Mouse (Mus musculus): ENCODE measurements around the gene Runx2. TPM values are rescaled to one million over a fixed set of nuclear protein-coding genes. Genes with fewer than 3 reads are reported as not detected.

Runx2 gene
- total and polyA plus RNA-seq, 2 experiments from 2014 or later = 0.59 to 1.8 TPM

GRCm38 (mm10) chr17:44490164-44490794 lies 324.3 kb downstream of the Runx2 start:
- Histone ChIP-seq H3K36me3 (ENCODE audit: insufficient read depth, low read length) (no peaks in the 10 kb centered on the region), H3K4me3 (ENCODE audit: low read depth, low read length) (no peak overlapping the region), H3K4me1 (ENCODE audit: insufficient read depth, low read length) (no peaks in the 10 kb centered on the region), H3K4me2 (ENCODE audit: low read depth, low read length, poor library complexity, severe bottlenecking) (no peak overlapping the region), H3K27ac (ENCODE audit: low read depth, low read length) (no peak overlapping the region), H3K9me3 (ENCODE audit: low read length) (no peaks in the 10 kb centered on the region), H3K9ac (replicated peaks; ENCODE audit: low read length, poor library complexity, severe bottlenecking) (no peak overlapping the region), H3K27me3 (ENCODE audit: insufficient read depth, low read length) (no peaks in the 10 kb centered on the region)
- DNase-seq (ENCODE audit: low spot score) (no peak), ATAC-seq (ENCODE audit: low FRiP score) (no peak)
- WGBS = 83% methylated on average over 11 of the region's 11 CpGs
- TF ChIP-seq CTCF (IDR thresholded peaks at IDR 0.05) = no peak

- no peaks in the 10 kb centered on the region for H3K9me3 ChIP-seq (ENCODE audit: low read length)
- TF ChIP-seq CTCF (IDR thresholded peaks at IDR 0.05) = no peak
- H3K4me2 ChIP-seq (ENCODE audit: low read depth, low read length, poor library complexity, severe bottlenecking) = no peak overlapping the region
- no peaks in the 10 kb centered on the region for H3K36me3 ChIP-seq (ENCODE audit: insufficient read depth, low read length)
- H3K4me1 ChIP-seq (ENCODE audit: insufficient read depth, low read length) = no peaks in the 10 kb centered on the region
- H3K27ac ChIP-seq (ENCODE audit: low read depth, low read length) = no peak overlapping the region
- ATAC-seq (ENCODE audit: low FRiP score) (no peak), DNase-seq (ENCODE audit: low spot score) (peak; percentile 40)
- 76% methylated on average over 6 of the region's 6 CpGs for WGBS
- no peak overlapping the region for H3K9ac ChIP-seq (replicated peaks; ENCODE audit: low read length, poor library complexity, severe bottlenecking)
- H3K4me3 ChIP-seq (ENCODE audit: low read depth, low read length) = no peak overlapping the region
- H3K27me3 ChIP-seq (ENCODE audit: insufficient read depth, low read length) = no peaks in the 10 kb centered on the region
Measured at GRCm38 (mm10) chr17:44489346-44489745, 325.3 kb downstream of the Runx2 start.

- no peaks in the 10 kb centered on the region for H3K27me3 ChIP-seq (ENCODE audit: insufficient read depth, low read length)
- no peak overlapping the region for H3K27ac ChIP-seq (ENCODE audit: low read depth, low read length)
- no peaks in the 10 kb centered on the region for H3K9me3 ChIP-seq (ENCODE audit: low read length)
- no peak overlapping the region for H3K4me3 ChIP-seq (ENCODE audit: low read depth, low read length)
- no peak for ATAC-seq (ENCODE audit: low FRiP score)
- H3K9ac ChIP-seq (replicated peaks; ENCODE audit: low read length, poor library complexity, severe bottlenecking) = no peak overlapping the region
- WGBS = 84% methylated on average over 10 of the region's 10 CpGs
- peak; percentile 25 for DNase-seq (ENCODE audit: low spot score)
- TF ChIP-seq CTCF (IDR thresholded peaks at IDR 0.05) = no peak
- H3K4me2 ChIP-seq (ENCODE audit: low read depth, low read length, poor library complexity, severe bottlenecking) = no peak overlapping the region
- no peaks in the 10 kb centered on the region for H3K4me1 ChIP-seq (ENCODE audit: insufficient read depth, low read length)
- no peaks in the 10 kb centered on the region for H3K36me3 ChIP-seq (ENCODE audit: insufficient read depth, low read length)
Measured at GRCm38 (mm10) chr17:44487514-44488244, 326.9 kb downstream of the Runx2 start.

- Histone ChIP-seq H3K4me3 (ENCODE audit: low read depth, low read length) (no peak overlapping the region), H3K36me3 (ENCODE audit: insufficient read depth, low read length) (no peaks in the 10 kb centered on the region), H3K9ac (replicated peaks; ENCODE audit: low read length, poor library complexity, severe bottlenecking) (no peak overlapping the region), H3K4me1 (ENCODE audit: insufficient read depth, low read length) (no peaks in the 10 kb centered on the region), H3K27ac (ENCODE audit: low read depth, low read length) (no peak overlapping the region), H3K9me3 (ENCODE audit: low read length) (no peaks in the 10 kb centered on the region), H3K27me3 (ENCODE audit: insufficient read depth, low read length) (no peaks in the 10 kb centered on the region), H3K4me2 (ENCODE audit: low read depth, low read length, poor library complexity, severe bottlenecking) (no peak overlapping the region)
- TF ChIP-seq CTCF (IDR thresholded peaks at IDR 0.05) = no peak
- ATAC-seq (ENCODE audit: low FRiP score) (no peak), DNase-seq (ENCODE audit: low spot score) (no peak)
- 75% methylated on average over 5 of the region's 5 CpGs for WGBS
Measured at GRCm38 (mm10) chr17:44485337-44485736, 329.3 kb downstream of the Runx2 start.

- no peak overlapping the region for H3K4me2 ChIP-seq (ENCODE audit: low read depth, low read length, poor library complexity, severe bottlenecking)
- no peak overlapping the region for H3K27ac ChIP-seq (ENCODE audit: low read depth, low read length)
- DNase-seq (ENCODE audit: low spot score) (no peak), ATAC-seq (ENCODE audit: low FRiP score) (no peak)
- no peaks in the 10 kb centered on the region for H3K4me1 ChIP-seq (ENCODE audit: insufficient read depth, low read length)
- H3K4me3 ChIP-seq (ENCODE audit: low read depth, low read length) = no peak overlapping the region
- no peaks in the 10 kb centered on the region for H3K27me3 ChIP-seq (ENCODE audit: insufficient read depth, low read length)
- WGBS = 39% methylated on average over 5 of the region's 5 CpGs
- no peaks in the 10 kb centered on the region for H3K36me3 ChIP-seq (ENCODE audit: insufficient read depth, low read length)
- no peaks in the 10 kb centered on the region for H3K9me3 ChIP-seq (ENCODE audit: low read length)
- no peak overlapping the region for H3K9ac ChIP-seq (replicated peaks; ENCODE audit: low read length, poor library complexity, severe bottlenecking)
- TF ChIP-seq CTCF (IDR thresholded peaks at IDR 0.05) = no peak
Measured at GRCm38 (mm10) chr17:44479918-44480317, 334.7 kb downstream of the Runx2 start.

GRCm38 (mm10) chr17:44479491-44479890 lies 335.1 kb downstream of the Runx2 start:
- Histone ChIP-seq H3K9me3 (ENCODE audit: low read length) (no peaks in the 10 kb centered on the region), H3K27me3 (ENCODE audit: insufficient read depth, low read length) (no peaks in the 10 kb centered on the region), H3K9ac (replicated peaks; ENCODE audit: low read length, poor library complexity, severe bottlenecking) (no peak overlapping the region), H3K36me3 (ENCODE audit: insufficient read depth, low read length) (no peaks in the 10 kb centered on the region), H3K27ac (ENCODE audit: low read depth, low read length) (no peak overlapping the region), H3K4me3 (ENCODE audit: low read depth, low read length) (no peak overlapping the region), H3K4me2 (ENCODE audit: low read depth, low read length, poor library complexity, severe bottlenecking) (no peak overlapping the region), H3K4me1 (ENCODE audit: insufficient read depth, low read length) (no peaks in the 10 kb centered on the region)
- TF ChIP-seq CTCF (IDR thresholded peaks at IDR 0.05) = no peak
- ATAC-seq (ENCODE audit: low FRiP score) (no peak), DNase-seq (ENCODE audit: low spot score) (no peak)
- 74% methylated on average over 4 of the region's 4 CpGs for WGBS
